Mouse (Mus musculus): ENCODE results near the gene Ddx58.

The Ddx58 gene

GRCm38 (mm10) chr4:40234256-40234655 is 5.4 kb downstream of the Ddx58 start:
- DNase-seq (ENCODE audit: low spot score): no peak

- no peak for DNase-seq (ENCODE audit: low spot score)
Measured at GRCm38 (mm10) chr4:40233062-40233664, 6.5 kb downstream of the Ddx58 start.

- no peak for DNase-seq (ENCODE audit: low spot score)
Measured at GRCm38 (mm10) chr4:40229723-40230122, 9.9 kb downstream of the Ddx58 start.

GRCm38 (mm10) chr4:40227886-40228285 is 11.7 kb downstream of the Ddx58 start:
- no peak for DNase-seq (ENCODE audit: low spot score)

DNA sequence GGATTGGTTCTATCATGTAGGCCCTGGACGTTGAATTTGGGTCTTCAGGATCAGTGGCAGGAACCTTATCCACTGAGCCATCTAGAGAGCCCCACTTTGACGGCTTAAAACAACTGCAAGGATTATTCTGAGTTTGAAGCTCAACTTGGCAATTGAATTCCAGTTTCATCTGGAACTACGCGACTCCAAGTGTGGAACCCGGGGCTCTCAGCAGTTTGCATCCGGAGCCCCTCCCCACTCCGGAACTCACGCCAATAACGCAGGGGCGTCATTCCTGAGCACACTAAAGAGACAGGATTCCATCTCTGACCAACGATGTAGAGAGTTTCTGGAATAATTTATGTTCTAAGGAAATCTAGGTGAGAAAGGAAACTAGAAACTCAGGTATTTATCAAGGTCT is 12.5 kb downstream of the Ddx58 start:
- no peak for DNase-seq (ENCODE audit: low spot score)

- no peak for DNase-seq (ENCODE audit: low spot score)
Measured at GRCm38 (mm10) chr4:40226095-40226494, 13.5 kb downstream of the Ddx58 start.

GRCm38 (mm10) chr4:40221876-40222585 is 17.6 kb downstream of the Ddx58 start:
- DNase-seq (ENCODE audit: low spot score): no peak

- DNase-seq (ENCODE audit: low spot score): no peak
Measured at GRCm38 (mm10) chr4:40221004-40221760, 18.4 kb downstream of the Ddx58 start.

- no peak for DNase-seq (ENCODE audit: low spot score)
Measured at GRCm38 (mm10) chr4:40220437-40220836, 19.2 kb downstream of the Ddx58 start.

- DNase-seq (ENCODE audit: low spot score): no peak
Measured at GRCm38 (mm10) chr4:40218382-40218781, 21.2 kb downstream of the Ddx58 start.

DNA sequence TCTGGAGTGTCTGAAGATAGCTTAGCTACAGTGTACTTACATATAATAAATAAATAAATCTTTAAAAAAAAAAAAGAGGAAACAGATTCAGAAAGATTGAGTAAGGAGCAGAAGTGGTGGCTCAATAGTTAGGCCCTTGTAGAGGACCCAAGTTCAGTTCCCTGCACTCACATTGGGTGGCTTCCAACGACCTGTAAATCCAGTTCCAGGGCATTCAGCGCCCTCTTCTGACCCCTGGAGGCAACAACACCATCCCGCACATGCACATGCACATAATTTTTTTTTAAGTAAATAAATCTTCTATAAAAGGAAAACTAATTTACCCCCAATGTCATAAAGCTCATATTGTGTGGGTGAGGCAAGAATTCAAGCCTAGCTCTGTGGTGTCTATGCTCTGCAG is 21.7 kb downstream of the Ddx58 start:
- DNase-seq (ENCODE audit: low spot score): no peak

DNA sequence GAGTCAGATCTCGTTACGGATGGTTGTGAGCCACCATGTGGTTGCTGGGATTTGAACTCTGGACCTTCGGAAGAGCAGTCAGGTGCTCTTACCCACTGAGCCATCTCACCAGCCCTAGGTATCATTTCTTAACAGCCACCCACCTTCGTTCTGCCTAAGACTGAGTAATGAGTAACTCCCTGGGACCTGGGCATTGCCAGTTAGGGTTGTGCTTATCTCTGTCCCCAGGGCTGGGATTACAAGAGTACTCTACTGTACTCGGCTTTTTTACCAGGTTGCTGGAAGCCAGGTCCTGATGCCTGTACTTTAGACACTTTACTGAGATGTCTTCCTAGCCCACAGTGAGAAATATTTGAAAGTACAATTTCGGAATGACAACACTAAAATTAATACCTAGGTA is 27.5 kb downstream of the Ddx58 start:
- no peak for DNase-seq (ENCODE audit: low spot score)

GRCm38 (mm10) chr4:40207701-40208100 is 31.9 kb downstream of the Ddx58 start:
- no peak for DNase-seq (ENCODE audit: low spot score)

GRCm38 (mm10) chr4:40205231-40205903 is 34.3 kb downstream of the Ddx58 start:
- DNase-seq (ENCODE audit: low spot score): no peak

- no peak for DNase-seq (ENCODE audit: low spot score)
Measured at GRCm38 (mm10) chr4:40204374-40204773, 35.3 kb downstream of the Ddx58 start.

DNA sequence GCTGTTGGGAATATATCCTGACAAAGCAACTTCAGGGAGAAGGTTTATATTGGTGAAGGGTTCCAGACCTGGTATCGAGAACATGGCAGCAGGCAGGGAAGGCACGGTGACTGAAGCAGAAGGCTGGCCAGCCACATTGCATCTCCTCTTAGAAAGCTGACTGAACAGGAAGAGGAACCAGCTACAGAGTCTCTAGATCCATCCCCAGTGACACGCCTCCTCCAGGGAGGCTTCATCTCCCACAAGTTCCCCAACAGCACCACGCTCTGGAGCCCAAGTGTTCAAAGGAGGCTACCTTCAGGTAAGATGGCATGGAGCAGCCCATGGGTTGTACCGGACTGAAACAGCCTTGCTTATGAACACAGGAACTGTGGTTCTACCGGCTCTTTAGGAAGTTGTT is 37.4 kb downstream of the Ddx58 start:
- no peak for DNase-seq (ENCODE audit: low spot score)

- no peak for DNase-seq (ENCODE audit: low spot score)
Measured at GRCm38 (mm10) chr4:40195336-40195735, 44.3 kb downstream of the Ddx58 start.

GRCm38 (mm10) chr4:40193461-40193860 is 46.2 kb downstream of the Ddx58 start:
- no peak for DNase-seq (ENCODE audit: low spot score)

- no peak for DNase-seq (ENCODE audit: low spot score)
Measured at GRCm38 (mm10) chr4:40192246-40192645, 47.4 kb downstream of the Ddx58 start.

DNA sequence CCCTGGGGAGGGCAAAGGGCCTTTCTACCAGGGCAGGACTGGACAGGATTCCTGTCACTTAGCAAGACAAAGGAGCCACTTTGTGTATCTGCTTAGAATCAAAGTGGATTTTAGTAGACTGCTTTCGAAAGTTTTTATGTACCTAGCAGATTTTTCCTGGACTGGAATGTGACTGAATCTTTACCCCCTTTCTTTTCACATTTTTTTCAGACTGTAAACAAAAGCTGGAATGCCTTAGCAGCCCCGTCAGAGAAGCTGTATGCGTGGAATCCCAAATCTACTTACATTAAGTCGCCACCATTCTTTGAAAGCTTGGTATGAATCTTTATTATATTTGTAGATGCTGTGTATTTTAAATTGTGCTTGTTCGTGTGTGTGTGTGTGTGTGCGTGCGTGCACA is 51.7 kb downstream of the Ddx58 start:
- no peak for DNase-seq (ENCODE audit: low spot score)

GRCm38 (mm10) chr4:40184470-40184869 is 55.2 kb downstream of the Ddx58 start:
- DNase-seq (ENCODE audit: low spot score): no peak

GRCm38 (mm10) chr4:40183781-40184180 is 55.8 kb downstream of the Ddx58 start:
- no peak for DNase-seq (ENCODE audit: low spot score)

All from ovary, postnatal 36 days (tissue).